Mouse (Mus musculus) cerebellum, postnatal 25 days (tissue): Measurements from ENCODE around the gene Zfp760.
"Not testable (repeated sequence)": the region's sequence is repeated elsewhere in the genome, so short reads cannot be mapped to it uniquely, and the experiment has no call there.

Experiments
- DNase-seq, 2 experiments: peaks; one replicate each; pipeline ENCODE4 v3.0.0; 2021; ENCODE audit warnings: mixed read lengths in 2 of 2

Zfp760 gene

DNA sequence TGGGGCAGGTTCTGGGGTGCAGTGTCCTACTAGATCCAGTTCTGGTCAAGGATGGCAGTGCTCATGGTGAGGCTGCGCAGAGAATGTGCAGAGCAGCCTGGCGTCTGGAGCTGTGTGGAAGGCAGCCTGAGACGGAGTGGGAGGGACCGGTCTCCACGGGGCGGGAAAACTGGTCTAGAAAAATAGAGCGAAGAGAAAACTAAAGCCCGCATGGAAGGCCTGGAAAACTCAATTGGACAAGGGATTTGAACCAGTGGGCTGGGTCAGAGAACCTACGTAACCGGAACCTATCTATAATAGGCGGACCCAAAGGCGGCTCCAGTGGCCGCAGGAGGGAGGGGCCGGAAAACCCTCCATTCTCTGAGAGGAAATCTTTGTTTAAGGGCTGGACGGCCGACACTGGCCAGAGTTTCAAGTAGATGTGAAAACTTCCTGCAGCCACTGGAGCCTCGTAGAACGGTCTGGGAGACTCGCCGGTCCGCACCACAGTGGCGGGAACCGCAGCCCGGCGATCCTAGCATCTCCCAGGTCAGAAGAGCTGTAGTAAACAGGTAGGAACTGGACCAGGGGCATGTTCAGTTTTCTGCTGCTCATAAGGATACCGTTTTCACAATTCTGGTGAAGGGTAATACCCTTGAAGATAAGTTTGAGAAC, at the start of gene Zfp760:
Zfp760 (plus strand) TSS at position 399 of the 654 bp plus-strand sequence.
- peak; percentile 76 to 83 for DNase-seq

GRCm38 (mm10) chr17:21678826-21679225, 28.7 kb upstream of the Zfp760 start:
- not testable (repeated sequence) for DNase-seq

GRCm38 (mm10) chr17:21679273-21680018, 28.1 kb upstream of the Zfp760 start:
- peak; percentile 72 to 73 for DNase-seq

GRCm38 (mm10) chr17:21680019-21680376, 27.5 kb upstream of the Zfp760 start:
- DNase-seq, result not testable (repeated sequence)

- DNase-seq, result no peak
These were observed 16.0 kb upstream of the Zfp760 start, which contains the start of gene Gm10226 for GRCm38 (mm10) chr17:21691560-21691959. Gene Gm10226, plus strand, starts transcription at chr17:21691860.

- no peak for DNase-seq
These were observed 14.2 kb upstream of the Zfp760 start for GRCm38 (mm10) chr17:21693342-21693741.

GRCm38 (mm10) chr17:21696073-21696472, 11.5 kb upstream of the Zfp760 start:
- DNase-seq, result no peak

- no peak for DNase-seq
These were observed 5.0 kb upstream of the Zfp760 start for GRCm38 (mm10) chr17:21702281-21703240.

- no peak for DNase-seq
These were observed 4.1 kb upstream of the Zfp760 start for GRCm38 (mm10) chr17:21703414-21703813.

GRCm38 (mm10) chr17:21708401-21708800, 860 bp downstream of the Zfp760 start:
- no peak for DNase-seq

GRCm38 (mm10) chr17:21730495-21730894, 23.0 kb downstream of the Zfp760 start, which contains the start of gene Zfp229:
Gene Zfp229, plus strand, starts transcription at chr17:21730795.
- DNase-seq, result not testable (repeated sequence)

GRCm38 (mm10) chr17:21733049-21733448, 25.5 kb downstream of the Zfp760 start:
- DNase-seq, result no peak

- DNase-seq, result peak; percentile 78 to 80
These were observed 26.0 kb downstream of the Zfp760 start for GRCm38 (mm10) chr17:21733529-21734031.

- no peak for DNase-seq
These were observed 45.2 kb downstream of the Zfp760 start for GRCm38 (mm10) chr17:21752791-21753190.

GRCm38 (mm10) chr17:21753342-21754208, 46.0 kb downstream of the Zfp760 start:
- peak in 1 of 2 experiments; percentile 18 for DNase-seq

GRCm38 (mm10) chr17:21770336-21770735, 62.8 kb downstream of the Zfp760 start:
- DNase-seq, result no peak
